Mouse (Mus musculus): ENCODE results near the gene Pithd1. TPM values are rescaled to one million over a fixed set of nuclear protein-coding genes. Genes with fewer than 3 reads are reported as not detected.

Gene Pithd1
- polyA plus RNA-seq, 1 experiment from 2014 or later, result 67.6 TPM

DNA sequence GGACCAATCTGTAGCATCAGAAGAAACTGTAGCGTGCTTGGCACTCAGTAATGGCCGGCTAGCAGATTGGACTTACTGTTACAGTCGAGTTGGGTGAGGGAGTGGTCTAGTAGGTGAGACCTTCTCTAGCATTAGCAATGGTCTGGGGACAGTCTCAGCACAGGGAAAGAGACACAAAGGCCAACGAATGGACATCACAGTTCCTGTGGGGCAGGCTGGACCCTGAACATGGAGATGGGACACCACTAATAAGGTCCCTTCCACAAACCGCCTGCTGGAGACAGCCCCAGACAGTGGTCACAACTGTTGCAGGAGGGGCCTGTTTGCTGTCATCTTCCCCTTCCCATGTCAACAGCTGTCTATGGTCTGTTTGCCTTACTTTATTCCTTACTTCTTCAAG, 25.4 kb downstream of the Pithd1 start:
- Histone ChIP-seq H3K36me3 (ENCODE audit: control insufficient read depth, insufficient read depth, low read length) (no peaks in the 10 kb centered on the region), H3K27ac (ENCODE audit: low read depth, low read length) (no peak overlapping the region), H3K4me3 (ENCODE audit: low read depth, low read length) (no peak overlapping the region), H3K9me3 (ENCODE audit: control insufficient read depth, low read length) (no peaks in the 10 kb centered on the region), H3K27me3 (ENCODE audit: control insufficient read depth, insufficient read depth, low read length) (no peaks in the 10 kb centered on the region), H3K4me2 (ENCODE audit: low read depth, low read length, severe bottlenecking) (no peak overlapping the region), H3K4me1 (replicated peaks; ENCODE audit: control insufficient read depth, insufficient read depth, low read length) (peaks cover 6% of the 10 kb centered on the region), H3K9ac (ENCODE audit: low read length) (no peak overlapping the region)
- 87% methylated on average over 5 of the region's 5 CpGs for WGBS
- DNase-seq (ENCODE audit: low spot score) (no peak), ATAC-seq (replicated peaks; ENCODE audit: low FRiP score) (no peak)

DNA sequence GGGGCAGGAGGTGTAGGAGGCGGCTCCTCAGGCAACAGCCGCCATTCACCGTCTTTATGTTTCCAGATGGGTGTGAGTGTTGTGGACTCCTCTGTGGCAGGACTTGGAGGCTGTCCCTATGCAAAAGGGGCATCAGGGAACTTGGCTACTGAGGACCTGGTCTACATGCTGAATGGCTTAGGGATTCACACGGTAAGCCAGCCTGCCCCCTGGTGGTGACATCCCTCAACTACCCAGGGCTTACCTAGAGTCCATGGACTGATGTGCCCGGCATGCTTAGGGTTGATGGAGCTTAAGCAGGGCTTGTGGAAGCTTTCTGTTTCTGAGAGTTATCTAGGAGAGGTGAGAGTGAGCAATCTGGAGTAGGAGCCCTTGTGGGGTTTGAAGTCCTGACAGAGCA, 26.3 kb downstream of the Pithd1 start:
- H3K4me2 ChIP-seq (ENCODE audit: low read depth, low read length, severe bottlenecking), result no peak overlapping the region
- H3K27me3 ChIP-seq (ENCODE audit: control insufficient read depth, insufficient read depth, low read length), result no peaks in the 10 kb centered on the region
- WGBS, result 24% methylated on average over 5 of the region's 5 CpGs
- H3K9ac ChIP-seq (ENCODE audit: low read length), result no peak overlapping the region
- no peaks in the 10 kb centered on the region for H3K9me3 ChIP-seq (ENCODE audit: control insufficient read depth, low read length)
- peaks cover 6% of the 10 kb centered on the region for H3K4me1 ChIP-seq (replicated peaks; ENCODE audit: control insufficient read depth, insufficient read depth, low read length)
- ATAC-seq (replicated peaks; ENCODE audit: low FRiP score) (peak; percentile 22; the same call in 1 of the 2 replicates), DNase-seq (ENCODE audit: low spot score) (peak; percentile 90)
- H3K4me3 ChIP-seq (ENCODE audit: low read depth, low read length), result no peak overlapping the region
- no peaks in the 10 kb centered on the region for H3K36me3 ChIP-seq (ENCODE audit: control insufficient read depth, insufficient read depth, low read length)
- H3K27ac ChIP-seq (ENCODE audit: low read depth, low read length), result no peak overlapping the region

DNA sequence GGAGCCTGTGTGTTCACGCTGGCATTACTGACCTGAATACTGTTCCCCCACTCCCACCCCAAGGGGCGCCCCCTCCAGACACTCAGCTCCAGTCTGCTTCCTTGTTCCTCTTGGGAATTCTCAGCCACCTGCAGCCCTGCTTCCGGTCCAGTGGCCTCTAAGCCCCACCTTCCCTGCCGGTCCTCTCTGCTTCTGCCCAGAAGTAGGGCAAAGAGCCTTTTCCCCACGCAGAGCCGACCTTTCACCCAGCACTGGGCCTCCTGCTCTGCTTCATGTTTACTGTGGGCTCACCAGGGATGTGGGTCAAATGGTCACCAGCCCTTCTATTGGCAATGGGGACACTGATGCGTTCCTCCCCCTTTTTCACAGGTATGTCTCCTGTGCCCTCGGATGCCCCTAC, 28.7 kb downstream of the Pithd1 start:
- DNase-seq (ENCODE audit: low spot score) (no peak), ATAC-seq (replicated peaks; ENCODE audit: low FRiP score) (no peak)
- WGBS, result 65% methylated on average over 8 of the region's 8 CpGs
- Histone ChIP-seq H3K36me3 (ENCODE audit: control insufficient read depth, insufficient read depth, low read length) (no peaks in the 10 kb centered on the region), H3K27me3 (ENCODE audit: control insufficient read depth, insufficient read depth, low read length) (no peaks in the 10 kb centered on the region), H3K27ac (ENCODE audit: low read depth, low read length) (no peak overlapping the region), H3K9me3 (ENCODE audit: control insufficient read depth, low read length) (no peaks in the 10 kb centered on the region), H3K4me2 (ENCODE audit: low read depth, low read length, severe bottlenecking) (no peak overlapping the region), H3K4me3 (ENCODE audit: low read depth, low read length) (no peak overlapping the region), H3K4me1 (replicated peaks; ENCODE audit: control insufficient read depth, insufficient read depth, low read length) (no peaks in the 10 kb centered on the region), H3K9ac (ENCODE audit: low read length) (no peak overlapping the region)

DNA sequence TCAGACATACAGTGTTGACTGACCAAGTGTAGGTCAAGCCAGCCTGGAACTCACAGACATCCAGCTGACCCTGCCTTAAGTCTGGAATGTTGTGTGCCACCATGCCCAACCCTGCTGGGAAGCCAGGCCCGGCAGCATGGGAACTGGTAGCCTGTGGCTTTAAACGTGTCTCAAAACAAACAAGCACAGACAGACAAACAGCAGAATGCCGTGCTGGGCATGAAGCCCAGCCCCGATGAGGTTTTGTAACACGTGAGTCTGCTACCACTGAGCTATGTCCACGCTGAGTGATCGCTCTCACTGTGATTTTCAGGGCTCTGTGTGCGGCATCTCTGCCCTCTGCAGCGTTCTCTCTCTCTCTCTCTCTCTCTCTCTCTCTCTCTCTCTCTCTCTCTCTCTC, 31.2 kb downstream of the Pithd1 start:
- no peak overlapping the region for H3K4me2 ChIP-seq (ENCODE audit: low read depth, low read length, severe bottlenecking)
- no peak overlapping the region for H3K4me3 ChIP-seq (ENCODE audit: low read depth, low read length)
- H3K9me3 ChIP-seq (ENCODE audit: control insufficient read depth, low read length), result no peaks in the 10 kb centered on the region
- H3K9ac ChIP-seq (ENCODE audit: low read length), result no peak overlapping the region
- no peak for DNase-seq (ENCODE audit: low spot score)
- H3K36me3 ChIP-seq (ENCODE audit: control insufficient read depth, insufficient read depth, low read length), result no peaks in the 10 kb centered on the region; the same call in 1 of the 2 replicates
- no peak for ATAC-seq (replicated peaks; ENCODE audit: low FRiP score)
- H3K27me3 ChIP-seq (ENCODE audit: control insufficient read depth, insufficient read depth, low read length), result no peaks in the 10 kb centered on the region
- H3K4me1 ChIP-seq (replicated peaks; ENCODE audit: control insufficient read depth, insufficient read depth, low read length), result no peaks in the 10 kb centered on the region
- H3K27ac ChIP-seq (ENCODE audit: low read depth, low read length), result no peak overlapping the region
- 85% methylated on average over 9 of the region's 9 CpGs for WGBS

DNA sequence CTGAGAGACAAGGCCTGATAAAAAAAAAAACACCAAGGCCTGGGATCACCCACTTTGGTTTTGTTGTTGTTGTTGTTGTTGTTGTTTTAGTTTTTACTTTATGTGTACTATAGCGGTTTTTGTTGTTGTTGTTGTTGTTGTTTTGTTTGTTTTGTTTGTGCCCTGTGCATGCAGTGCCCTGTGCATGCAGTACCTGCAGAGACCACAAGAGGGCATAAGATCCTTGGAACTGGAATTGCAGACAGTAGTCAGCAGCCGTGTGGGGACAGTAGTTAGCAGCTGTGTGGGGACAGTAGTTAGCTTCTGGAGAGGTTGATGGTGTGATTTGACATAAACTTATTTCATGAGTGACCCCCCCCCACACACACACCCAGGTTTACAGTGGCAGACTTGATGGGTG, 32.8 kb downstream of the Pithd1 start:
- H3K9ac ChIP-seq (ENCODE audit: low read length), result no peak overlapping the region
- H3K4me3 ChIP-seq (ENCODE audit: low read depth, low read length), result no peak overlapping the region
- DNase-seq (ENCODE audit: low spot score) (peak; percentile 87), ATAC-seq (replicated peaks; ENCODE audit: low FRiP score) (no peak)
- no peaks in the 10 kb centered on the region for H3K9me3 ChIP-seq (ENCODE audit: control insufficient read depth, low read length)
- H3K27ac ChIP-seq (ENCODE audit: low read depth, low read length), result no peak overlapping the region
- H3K4me1 ChIP-seq (replicated peaks; ENCODE audit: control insufficient read depth, insufficient read depth, low read length), result no peaks in the 10 kb centered on the region
- H3K27me3 ChIP-seq (ENCODE audit: control insufficient read depth, insufficient read depth, low read length), result no peaks in the 10 kb centered on the region
- WGBS, result 17% methylated on average over 2 of the region's 2 CpGs
- no peaks in the 10 kb centered on the region; the same call in 1 of the 2 replicates for H3K36me3 ChIP-seq (ENCODE audit: control insufficient read depth, insufficient read depth, low read length)
- H3K4me2 ChIP-seq (ENCODE audit: low read depth, low read length, severe bottlenecking), result no peak overlapping the region

DNA sequence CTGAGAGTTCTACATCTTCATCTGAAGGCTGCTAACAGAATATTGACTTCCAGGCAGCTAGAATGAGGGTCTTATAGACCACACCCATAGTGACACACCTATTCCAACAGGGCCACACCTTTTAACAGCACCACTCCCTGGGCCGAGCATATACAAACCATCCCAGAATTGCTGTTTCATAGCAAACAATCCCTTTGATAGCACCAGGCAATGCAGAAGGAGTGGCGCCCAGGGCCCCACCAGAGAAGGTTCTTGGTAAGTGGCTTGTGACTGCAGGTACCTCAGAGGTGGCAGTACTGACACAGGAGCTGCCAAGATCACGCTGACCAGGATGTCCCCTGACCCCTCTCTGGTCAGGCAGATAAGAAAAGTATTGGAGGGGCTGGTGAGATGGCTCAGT, 33.9 kb downstream of the Pithd1 start:
- 95% methylated on average over 3 of the region's 3 CpGs for WGBS
- Histone ChIP-seq H3K4me1 (replicated peaks; ENCODE audit: control insufficient read depth, insufficient read depth, low read length) (no peaks in the 10 kb centered on the region), H3K27me3 (ENCODE audit: control insufficient read depth, insufficient read depth, low read length) (no peaks in the 10 kb centered on the region), H3K4me3 (ENCODE audit: low read depth, low read length) (no peak overlapping the region), H3K4me2 (ENCODE audit: low read depth, low read length, severe bottlenecking) (no peak overlapping the region), H3K9ac (ENCODE audit: low read length) (no peak overlapping the region), H3K9me3 (ENCODE audit: control insufficient read depth, low read length) (no peaks in the 10 kb centered on the region), H3K36me3 (ENCODE audit: control insufficient read depth, insufficient read depth, low read length) (no peaks in the 10 kb centered on the region; the same call in 1 of the 2 replicates), H3K27ac (ENCODE audit: low read depth, low read length) (no peak overlapping the region)
- ATAC-seq (replicated peaks; ENCODE audit: low FRiP score), result no peak
- DNase-seq (ENCODE audit: low spot score), result no peak

DNA sequence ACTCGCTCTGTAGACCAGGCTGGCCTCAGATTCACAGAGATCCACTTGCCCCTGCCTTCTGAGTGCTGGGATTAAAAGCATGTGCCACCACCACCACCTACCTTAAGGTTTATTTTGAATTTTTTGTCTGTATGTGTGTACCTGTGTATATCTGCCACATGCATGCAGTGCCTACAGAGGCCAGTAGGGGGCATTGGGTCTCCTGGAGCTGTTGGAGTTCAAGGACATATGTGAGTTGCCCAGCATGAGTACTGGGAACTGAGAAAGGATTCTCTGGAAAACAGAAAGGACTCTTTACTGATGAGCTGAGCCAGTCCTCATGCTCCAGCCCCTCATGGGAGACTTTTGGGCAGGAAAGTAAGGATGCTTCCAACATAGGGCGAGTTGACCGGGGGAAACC, 35.6 kb downstream of the Pithd1 start:
- H3K9ac ChIP-seq (ENCODE audit: low read length), result no peak overlapping the region
- H3K27me3 ChIP-seq (ENCODE audit: control insufficient read depth, insufficient read depth, low read length), result no peaks in the 10 kb centered on the region
- ATAC-seq (replicated peaks; ENCODE audit: low FRiP score) (no peak), DNase-seq (ENCODE audit: low spot score) (no peak)
- WGBS, result 85% methylated on average over 3 of the region's 3 CpGs
- no peaks in the 10 kb centered on the region; the same call in 1 of the 2 replicates for H3K36me3 ChIP-seq (ENCODE audit: control insufficient read depth, insufficient read depth, low read length)
- no peak overlapping the region for H3K27ac ChIP-seq (ENCODE audit: low read depth, low read length)
- no peak overlapping the region for H3K4me2 ChIP-seq (ENCODE audit: low read depth, low read length, severe bottlenecking)
- no peaks in the 10 kb centered on the region for H3K9me3 ChIP-seq (ENCODE audit: control insufficient read depth, low read length)
- no peaks in the 10 kb centered on the region for H3K4me1 ChIP-seq (replicated peaks; ENCODE audit: control insufficient read depth, insufficient read depth, low read length)
- no peak overlapping the region for H3K4me3 ChIP-seq (ENCODE audit: low read depth, low read length)

DNA sequence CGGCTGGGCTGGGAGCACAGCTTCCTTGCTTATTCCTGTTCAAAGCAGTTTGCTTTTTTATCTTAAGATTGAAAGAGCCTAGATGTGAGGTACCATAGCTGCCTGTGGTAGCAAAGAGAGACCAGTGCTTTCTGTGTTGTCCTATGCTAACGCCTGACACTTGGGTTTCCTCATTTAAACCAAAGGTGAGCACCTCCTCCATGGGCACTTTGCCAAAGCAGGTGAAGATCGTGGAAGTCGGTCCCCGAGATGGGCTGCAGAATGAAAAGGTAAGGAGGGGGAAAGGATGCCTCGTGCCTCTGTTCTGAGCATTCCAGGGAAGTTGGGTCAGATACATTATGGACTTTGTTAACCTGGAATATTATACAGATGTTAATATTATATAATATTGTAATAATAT, 36.7 kb downstream of the Pithd1 start:
- H3K9ac ChIP-seq (ENCODE audit: low read length), result no peak overlapping the region
- H3K4me3 ChIP-seq (ENCODE audit: low read depth, low read length), result no peak overlapping the region
- no peaks in the 10 kb centered on the region; the same call in 1 of the 2 replicates for H3K36me3 ChIP-seq (ENCODE audit: control insufficient read depth, insufficient read depth, low read length)
- no peaks in the 10 kb centered on the region for H3K27me3 ChIP-seq (ENCODE audit: control insufficient read depth, insufficient read depth, low read length)
- H3K9me3 ChIP-seq (ENCODE audit: control insufficient read depth, low read length), result no peaks in the 10 kb centered on the region
- 92% methylated on average over 6 of the region's 6 CpGs for WGBS
- H3K4me2 ChIP-seq (ENCODE audit: low read depth, low read length, severe bottlenecking), result no peak overlapping the region
- H3K27ac ChIP-seq (ENCODE audit: low read depth, low read length), result no peak overlapping the region
- 0 out of 2 replicates have a peak, but pooled peaks cover 3% of the 10 kb centered on the region for H3K4me1 ChIP-seq (replicated peaks; ENCODE audit: control insufficient read depth, insufficient read depth, low read length)
- no peak for DNase-seq (ENCODE audit: low spot score)
- ATAC-seq (replicated peaks; ENCODE audit: low FRiP score), result no peak

DNA sequence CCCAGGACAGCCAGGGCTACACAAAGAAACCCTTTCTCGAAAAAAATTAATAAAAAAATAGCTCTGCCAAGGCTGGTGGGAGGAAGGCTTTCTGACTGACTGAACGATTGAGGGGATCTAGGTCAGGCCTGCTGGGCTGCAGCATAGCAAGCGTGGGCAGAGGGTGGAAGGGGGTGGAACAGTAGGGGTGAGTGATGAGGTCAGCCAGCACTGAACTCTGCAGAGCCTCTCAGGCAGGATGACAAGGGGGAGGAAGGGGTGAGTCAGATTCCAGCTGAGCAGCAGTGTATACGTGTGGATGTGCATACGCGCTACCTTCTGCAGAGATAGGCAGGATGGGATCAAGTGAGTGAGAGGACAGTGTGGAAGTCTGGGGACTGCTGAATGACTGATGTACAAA, 37.2 kb downstream of the Pithd1 start:
- Histone ChIP-seq H3K36me3 (ENCODE audit: control insufficient read depth, insufficient read depth, low read length) (no peaks in the 10 kb centered on the region; the same call in 1 of the 2 replicates), H3K27me3 (ENCODE audit: control insufficient read depth, insufficient read depth, low read length) (no peaks in the 10 kb centered on the region), H3K4me1 (replicated peaks; ENCODE audit: control insufficient read depth, insufficient read depth, low read length) (0 out of 2 replicates have a peak, but pooled peaks cover 3% of the 10 kb centered on the region), H3K4me2 (ENCODE audit: low read depth, low read length, severe bottlenecking) (no peak overlapping the region), H3K9ac (ENCODE audit: low read length) (no peak overlapping the region), H3K9me3 (ENCODE audit: control insufficient read depth, low read length) (no peaks in the 10 kb centered on the region), H3K27ac (ENCODE audit: low read depth, low read length) (no peak overlapping the region), H3K4me3 (ENCODE audit: low read depth, low read length) (no peak overlapping the region)
- DNase-seq (ENCODE audit: low spot score) (no peak), ATAC-seq (replicated peaks; ENCODE audit: low FRiP score) (no peak)
- WGBS, result 76% methylated on average over 6 of the region's 6 CpGs

Measured in forebrain, embryonic 11.5 days (tissue).